Mouse (Mus musculus) adrenal gland, postnatal 14 days (tissue): ENCODE results near the gene Prss42. TPM values are rescaled to one million over a fixed set of nuclear protein-coding genes. Genes with fewer than 3 reads are reported as not detected.
A peak's percentile ranks its signal among the peaks of the same experiment; 100 is the strongest.
"Not testable (repeated sequence)": the region's sequence is repeated elsewhere in the genome, so short reads cannot be mapped to it uniquely, and the experiment has no call there.

Source experiments
- DNase-seq: peaks from one replicate; pipeline ENCODE4 v3.0.0; 2021; ENCODE audit warnings: mixed read lengths
- total RNA-seq: library from RNA; stranded (reverse); gene quantifications from 2 replicates; pipeline ENCODE4 v1.2.3, GENCODE M21; 2021

Gene Prss42
- total RNA-seq, 1 experiment from 2014 or later = not detected

GRCm38 (mm10) chr9:110790462-110790861 lies 7.5 kb upstream of the Prss42 start:
- DNase-seq = no peak

- DNase-seq = no peak
These were observed 953 bp upstream of the Prss42 start for GRCm38 (mm10) chr9:110797013-110797412.

- no peak for DNase-seq
These were observed 3.0 kb downstream of the Prss42 start for GRCm38 (mm10) chr9:110800834-110801479.

- DNase-seq = no peak
These were observed 5.3 kb downstream of the Prss42 start for GRCm38 (mm10) chr9:110803294-110803693.

- no peak for DNase-seq
These were observed 12.1 kb downstream of the Prss42 start for GRCm38 (mm10) chr9:110810051-110810450.

GRCm38 (mm10) chr9:110813789-110814188 lies 15.8 kb downstream of the Prss42 start, which contains the start of gene Prss44:
Prss44 (plus strand) TSS chr9:110813994.
- DNase-seq = no peak

- not testable (repeated sequence) for DNase-seq
These were observed 22.6 kb downstream of the Prss42 start for GRCm38 (mm10) chr9:110820546-110820945.

GRCm38 (mm10) chr9:110821436-110821835 lies 23.5 kb downstream of the Prss42 start:
- DNase-seq = no peak

GRCm38 (mm10) chr9:110825426-110825825 lies 27.5 kb downstream of the Prss42 start:
- no peak for DNase-seq

- DNase-seq = no peak
These were observed 27.9 kb downstream of the Prss42 start for GRCm38 (mm10) chr9:110825832-110826231.

GRCm38 (mm10) chr9:110826390-110826789 lies 28.4 kb downstream of the Prss42 start, which contains the start of gene Prss43:
Prss43 (plus strand) TSS chr9:110826690.
- DNase-seq = no peak

GRCm38 (mm10) chr9:110833021-110833420 lies 35.1 kb downstream of the Prss42 start:
- DNase-seq = no peak

GRCm38 (mm10) chr9:110834411-110834810 lies 36.4 kb downstream of the Prss42 start, which contains the start of gene Prss45:
Prss45 (plus strand) TSS chr9:110834588.
- no peak for DNase-seq

GRCm38 (mm10) chr9:110834961-110835360 lies 37.0 kb downstream of the Prss42 start:
- DNase-seq = no peak

GRCm38 (mm10) chr9:110836112-110836511 lies 38.1 kb downstream of the Prss42 start:
- DNase-seq = peak; percentile 37

GRCm38 (mm10) chr9:110840905-110841304 lies 42.9 kb downstream of the Prss42 start:
- no peak for DNase-seq

- DNase-seq = peak; percentile 16
These were observed 43.5 kb downstream of the Prss42 start for GRCm38 (mm10) chr9:110841438-110841837.

GRCm38 (mm10) chr9:110844206-110844605 lies 46.2 kb downstream of the Prss42 start, which contains the start of gene Prss46:
Prss46 (plus strand) TSS chr9:110844506.
- DNase-seq = no peak

GRCm38 (mm10) chr9:110849162-110849561 lies 51.2 kb downstream of the Prss42 start:
- no peak for DNase-seq

Other genes with a start within 250 kb of the Prss42 start
- gene Nradd, start 173.7 kb upstream of the Prss42 start, total RNA-seq = 8.4 and 10.5 TPM in 2 replicates
- gene Nbeal2, start 144.0 kb upstream of the Prss42 start, total RNA-seq = 9.1 and 15.4 TPM in 2 replicates
- 60.4 and 79.3 TPM in 2 replicates for gene Ccdc12, start 141.7 kb upstream of the Prss42 start, total RNA-seq
- gene Myl3, start 56.3 kb upstream of the Prss42 start, total RNA-seq = 0.37 TPM in 1 of 2 replicates, not detected in the other
- gene Pth1r, start 51.0 kb upstream of the Prss42 start, total RNA-seq = 6.9 and 9.0 TPM in 2 replicates
- not detected in 2 replicates for gene Prss44, start 15.8 kb downstream of the Prss42 start, total RNA-seq
- not detected in 2 replicates for gene Prss43, start 28.5 kb downstream of the Prss42 start, total RNA-seq
- not detected in 2 replicates for gene Prss45, start 36.4 kb downstream of the Prss42 start, total RNA-seq
- not detected in 2 replicates for gene Prss46, start 46.3 kb downstream of the Prss42 start, total RNA-seq
- 0.37 TPM in 1 of 2 replicates, not detected in the other for gene Prss50, start 59.8 kb downstream of the Prss42 start, total RNA-seq
- gene Als2cl, start 81.7 kb downstream of the Prss42 start, total RNA-seq = 17.1 and 21.3 TPM in 2 replicates
- gene Tmie, start 81.9 kb downstream of the Prss42 start, total RNA-seq = 2.2 and 3.5 TPM in 2 replicates
- not detected in 2 replicates for gene Fam240a, start 118.7 kb downstream of the Prss42 start, total RNA-seq
- not detected in 2 replicates for gene Tdgf1, start 148.0 kb downstream of the Prss42 start, total RNA-seq
- gene Lrrc2, start 153.4 kb downstream of the Prss42 start, total RNA-seq = 3.3 and 4.1 TPM in 2 replicates
- 3.5 and 10.0 TPM in 2 replicates for gene Rtp3, start 192.4 kb downstream of the Prss42 start, total RNA-seq
- gene Ltf, start 221.1 kb downstream of the Prss42 start, total RNA-seq = 2.6 and 7.3 TPM in 2 replicates